Mouse (Mus musculus) heart, embryonic 15.5 days (tissue): Measurements from ENCODE around the gene Fbxo46. TPM values are rescaled to one million over a fixed set of nuclear protein-coding genes. Genes with fewer than 3 reads are reported as not detected.
A peak's percentile ranks its signal among the peaks of the same experiment; 100 is the strongest.

Source experiments
- ATAC-seq: fragments of 200-750 bp; cut with Nextera tagmentation; replicated peaks from 2 replicates; pipeline ENCODE4 v1.8.0; 2017; ENCODE audit warnings: low read depth, moderate TSS enrichment; ENCODE audit not compliant: insufficient number of reproducible peaks, insufficient read depth, low FRiP score
- H3K27ac ChIP-seq: fragments of 300-500 bp; sonication (generic); 2 replicates; pipeline ENCODE4 v1.5.1; 2015; ENCODE audit warnings: mild to moderate bottlenecking, inconsistent platforms
- H3K27me3 ChIP-seq: fragments of 300-500 bp; sonication (generic); 2 replicates; pipeline ENCODE4 v1.6.1; 2015; ENCODE audit warnings: inconsistent platforms
- H3K36me3 ChIP-seq: fragments of 300-500 bp; sonication (generic); 2 replicates; pipeline ENCODE4 v1.6.1; 2015; ENCODE audit warnings: mild to moderate bottlenecking, inconsistent platforms
- H3K4me1 ChIP-seq: fragments of 300-500 bp; sonication (generic); replicated peaks from 2 replicates; pipeline ENCODE4 v1.6.1; 2015; ENCODE audit warnings: inconsistent platforms
- H3K4me2 ChIP-seq: fragments of 300-500 bp; sonication (generic); 2 replicates; pipeline ENCODE4 v1.6.1; 2015; ENCODE audit warnings: inconsistent platforms, mild to moderate bottlenecking, moderate library complexity
- H3K4me3 ChIP-seq: fragments of 300-500 bp; sonication (generic); 2 replicates; pipeline ENCODE4 v1.5.1; 2015; ENCODE audit warnings: mild to moderate bottlenecking, inconsistent platforms
- H3K9ac ChIP-seq: fragments of 300-500 bp; sonication (generic); 2 replicates; pipeline ENCODE4 v1.6.1; 2015; ENCODE audit warnings: mild to moderate bottlenecking, inconsistent platforms
- H3K9me3 ChIP-seq: fragments of 300-500 bp; sonication (generic); replicated peaks from 2 replicates; pipeline ENCODE4 v1.6.1; 2016; ENCODE audit warnings: inconsistent platforms
- WGBS: fragments of 180-500 bp; shearing (Covaris S2); methylation state at CpG from one replicate; pipeline ENCODE4 v1.1.7; 2015; ENCODE audit warnings: mixed read lengths; 5-methylcytosine and 5-hydroxymethylcytosine counted together
- polyA plus RNA-seq: library from polyadenylated mRNA; unstranded; fragments of >200 nt; fragmentation: Nextera tagmentation; extraction: Ambion mirVana; gene quantifications from 2 replicates; pipeline ENCODE4 v1.2.1, GENCODE M21; 2015

The Fbxo46 gene
- polyA plus RNA-seq, 1 experiment from 2014 or later: 7.3 TPM

DNA sequence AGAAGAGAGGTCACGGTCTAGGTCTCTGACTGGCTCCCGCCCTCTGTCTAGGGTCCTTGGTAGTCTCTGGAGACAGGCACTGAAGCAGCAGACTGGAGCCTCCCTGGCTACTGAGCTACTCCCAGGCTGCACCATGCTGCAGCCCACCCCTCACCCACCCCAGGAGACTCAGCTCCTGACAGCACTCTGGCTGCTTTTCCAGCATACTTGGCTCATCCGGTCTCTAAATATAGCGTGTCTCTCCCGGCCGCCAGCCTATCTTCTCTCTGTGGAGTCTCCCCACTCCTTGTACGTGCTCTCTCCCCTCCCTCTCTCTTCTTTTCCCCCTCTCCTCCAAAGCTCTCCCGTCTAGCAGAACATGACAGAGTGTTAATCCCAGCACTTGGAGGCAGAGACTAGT lies 50.5 kb downstream of the Fbxo46 start:
- WGBS: 21% methylated on average over 8 of the region's 8 CpGs
- 0 out of 2 replicates have a peak, but pooled peaks cover 5% of the 10 kb centered on the region for H3K27me3 ChIP-seq
- no peaks in the 10 kb centered on the region for H3K36me3 ChIP-seq
- no peak overlapping the region for H3K4me3 ChIP-seq
- H3K9ac ChIP-seq: no peak overlapping the region
- peak overlapping the region; percentile 94 for H3K27ac ChIP-seq
- H3K4me1 ChIP-seq: peaks cover 54% of the 10 kb centered on the region
- peak overlapping the region; percentile 38 for H3K4me2 ChIP-seq
- peak; percentile 84 for ATAC-seq
- no peaks in the 10 kb centered on the region for H3K9me3 ChIP-seq

GRCm38 (mm10) chr7:19171831-19172230 lies 52.2 kb downstream of the Fbxo46 start:
- no peak overlapping the region; the same call in 1 of the 2 replicates for H3K4me2 ChIP-seq
- no peaks in the 10 kb centered on the region for H3K9me3 ChIP-seq
- ATAC-seq: no peak
- no peak overlapping the region for H3K4me3 ChIP-seq
- H3K4me1 ChIP-seq: peaks cover 49% of the 10 kb centered on the region
- H3K36me3 ChIP-seq: no peaks in the 10 kb centered on the region
- H3K27me3 ChIP-seq: peaks cover 21% of the 10 kb centered on the region
- 25% methylated on average over 8 of the region's 8 CpGs for WGBS
- peak overlapping the region; percentile 29; the same call in 1 of the 2 replicates for H3K9ac ChIP-seq
- peak overlapping the region; percentile 94 for H3K27ac ChIP-seq

GRCm38 (mm10) chr7:19172874-19173273 lies 53.2 kb downstream of the Fbxo46 start:
- Histone ChIP-seq H3K4me1 (peaks cover 50% of the 10 kb centered on the region), H3K9me3 (no peaks in the 10 kb centered on the region), H3K4me2 (peak overlapping the region; percentile 61), H3K36me3 (no peaks in the 10 kb centered on the region), H3K9ac (no peak overlapping the region), H3K27me3 (peaks cover 32% of the 10 kb centered on the region), H3K27ac (peak overlapping the region; percentile 94), H3K4me3 (peak overlapping the region; percentile 36)
- 7% methylated on average over 17 of the region's 17 CpGs for WGBS
- peak; percentile 37; the same call in 1 of the 2 replicates for ATAC-seq

GRCm38 (mm10) chr7:19175708-19176515 lies 56.3 kb downstream of the Fbxo46 start, which contains the start of gene Eml2:
Eml2 (plus strand) TSS chr7:19176421.
- Histone ChIP-seq H3K36me3 (no peaks in the 10 kb centered on the region), H3K4me1 (peaks cover 46% of the 10 kb centered on the region), H3K4me3 (peak within 1 kb of the TSS; percentile 24; the same call in 1 of the 2 replicates), H3K9ac (0 out of 2 replicates have a peak within 1 kb of the TSS, but pooled peaks have one; percentile 29), H3K27me3 (peaks cover 53% of the 10 kb centered on the region), H3K4me2 (peak within 1 kb of the TSS; percentile 37), H3K27ac (no peak within 1 kb of the TSS), H3K9me3 (no peaks in the 10 kb centered on the region)
- 2% methylated on average over 30 of the region's 30 CpGs for WGBS
- ATAC-seq: no peak

DNA sequence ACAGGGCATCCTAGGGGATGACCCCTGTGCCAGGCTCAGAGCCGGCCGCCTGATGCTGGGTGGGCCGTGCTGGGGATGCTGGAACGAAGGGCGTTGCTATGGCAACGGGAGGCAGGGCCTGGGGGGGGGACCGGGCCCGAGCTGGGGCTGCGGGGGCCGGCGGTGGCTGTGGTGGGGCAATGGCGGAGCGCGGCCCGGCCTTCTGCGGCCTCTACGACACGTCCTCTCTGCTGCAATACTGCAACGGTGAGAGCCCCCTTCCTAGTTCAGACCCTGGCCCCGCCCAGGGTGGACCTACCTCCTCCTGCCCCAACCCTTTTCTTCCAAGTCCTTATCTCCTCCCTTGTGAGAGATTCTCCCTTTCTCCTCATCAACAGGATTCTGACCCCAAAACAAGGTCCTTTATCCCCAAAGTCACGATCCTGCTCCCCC lies 56.9 kb downstream of the Fbxo46 start:
- Histone ChIP-seq H3K4me2 (peak overlapping the region; percentile 37), H3K4me1 (peaks cover 42% of the 10 kb centered on the region), H3K36me3 (no peaks in the 10 kb centered on the region), H3K9ac (0 out of 2 replicates have a peak overlapping the region, but pooled peaks have one; percentile 29), H3K27me3 (peaks cover 53% of the 10 kb centered on the region), H3K9me3 (no peaks in the 10 kb centered on the region), H3K27ac (no peak overlapping the region), H3K4me3 (peak overlapping the region; percentile 24; the same call in 1 of the 2 replicates)
- WGBS: 8% methylated on average over 21 of the region's 21 CpGs
- no peak for ATAC-seq

- H3K36me3 ChIP-seq: no peaks in the 10 kb centered on the region
- H3K9me3 ChIP-seq: no peaks in the 10 kb centered on the region
- H3K9ac ChIP-seq: no peak overlapping the region
- H3K27ac ChIP-seq: no peak overlapping the region
- peaks cover 53% of the 10 kb centered on the region for H3K27me3 ChIP-seq
- no peak for ATAC-seq
- WGBS: 70% methylated on average over 7 of the region's 7 CpGs
- no peak overlapping the region for H3K4me3 ChIP-seq
- H3K4me1 ChIP-seq: peaks cover 42% of the 10 kb centered on the region
- H3K4me2 ChIP-seq: no peak overlapping the region
These were observed 57.6 kb downstream of the Fbxo46 start for GRCm38 (mm10) chr7:19177216-19177615.

- H3K9ac ChIP-seq: no peak overlapping the region
- WGBS: 12% methylated on average over 18 of the region's 18 CpGs
- H3K36me3 ChIP-seq: no peaks in the 10 kb centered on the region
- H3K27me3 ChIP-seq: peaks cover 53% of the 10 kb centered on the region
- H3K4me1 ChIP-seq: peaks cover 37% of the 10 kb centered on the region
- no peak overlapping the region; the same call in 1 of the 2 replicates for H3K4me3 ChIP-seq
- H3K9me3 ChIP-seq: no peaks in the 10 kb centered on the region
- no peak for ATAC-seq
- H3K4me2 ChIP-seq: 0 out of 2 replicates have a peak overlapping the region, but pooled peaks have one; percentile 3
- H3K27ac ChIP-seq: no peak overlapping the region
These were observed 58.4 kb downstream of the Fbxo46 start for GRCm38 (mm10) chr7:19178035-19178434.

DNA sequence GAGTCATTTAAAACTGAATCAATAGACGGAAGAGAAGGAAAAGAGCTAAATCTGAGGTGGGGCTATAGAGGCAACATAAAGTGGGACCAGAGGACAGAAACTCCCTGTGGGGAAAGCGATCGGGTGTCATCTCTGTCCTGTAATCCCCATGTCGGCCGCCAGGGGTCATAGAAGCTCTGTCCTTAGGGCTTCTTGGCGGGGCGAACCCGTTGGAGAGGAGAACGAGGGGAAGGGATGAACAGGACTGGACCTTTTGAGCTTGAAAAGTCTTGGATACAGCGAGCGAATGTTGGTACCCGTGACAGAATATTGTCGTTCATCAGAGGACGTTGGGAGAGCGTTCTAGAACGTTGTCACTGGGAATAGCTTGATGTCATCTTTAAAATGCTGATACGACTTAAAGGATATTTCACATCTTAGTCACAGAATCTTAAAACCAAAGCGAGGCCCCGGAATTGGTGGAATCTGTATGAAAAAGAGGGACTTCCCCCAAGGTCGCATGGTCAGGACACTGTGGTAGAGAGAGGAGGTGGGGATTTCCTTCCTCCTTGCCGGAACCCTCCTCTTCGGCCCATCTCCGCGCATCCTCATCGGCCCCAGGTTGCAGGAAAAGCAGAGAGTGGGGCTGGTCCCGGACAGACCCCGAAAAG lies 58.9 kb downstream of the Fbxo46 start:
- peaks cover 53% of the 10 kb centered on the region for H3K27me3 ChIP-seq
- peak overlapping the region; percentile 31 for H3K4me3 ChIP-seq
- 4% methylated on average over 26 of the region's 27 CpGs for WGBS
- ATAC-seq: no peak
- peaks cover 37% of the 10 kb centered on the region for H3K4me1 ChIP-seq
- H3K27ac ChIP-seq: no peak overlapping the region
- no peaks in the 10 kb centered on the region for H3K9me3 ChIP-seq
- H3K36me3 ChIP-seq: no peaks in the 10 kb centered on the region
- peak overlapping the region; percentile 57 for H3K4me2 ChIP-seq
- no peak overlapping the region for H3K9ac ChIP-seq

GRCm38 (mm10) chr7:19179173-19179572 lies 59.5 kb downstream of the Fbxo46 start:
- H3K4me1 ChIP-seq: peaks cover 42% of the 10 kb centered on the region
- peak; percentile 17; the same call in 1 of the 2 replicates for ATAC-seq

DNA sequence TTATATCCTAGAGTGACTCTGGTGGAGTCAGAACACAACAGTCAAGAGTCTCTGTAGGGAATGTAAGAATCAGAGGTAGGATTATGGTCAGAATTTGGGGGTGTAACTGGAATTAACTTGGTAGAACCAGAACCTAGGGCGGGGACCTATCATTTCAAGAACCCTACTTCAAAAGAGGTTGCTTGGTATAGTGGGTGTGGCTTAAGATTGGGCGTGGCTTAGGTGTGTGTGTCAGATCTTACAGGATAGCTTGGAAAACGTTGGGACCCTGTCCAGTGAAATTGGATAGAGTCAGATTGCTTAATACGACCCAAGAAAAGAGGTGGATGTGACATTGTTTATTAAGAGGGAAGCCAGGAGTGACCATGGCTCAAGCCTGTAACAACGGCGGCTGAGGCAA lies 60.3 kb downstream of the Fbxo46 start:
- Histone ChIP-seq H3K4me2 (peak overlapping the region; percentile 57; the same call in 1 of the 2 replicates), H3K27ac (no peak overlapping the region), H3K9me3 (no peaks in the 10 kb centered on the region), H3K27me3 (peaks cover 49% of the 10 kb centered on the region), H3K9ac (no peak overlapping the region), H3K36me3 (no peaks in the 10 kb centered on the region), H3K4me3 (0 out of 2 replicates have a peak overlapping the region, but pooled peaks have one; percentile 31), H3K4me1 (peaks cover 50% of the 10 kb centered on the region)
- 41% methylated on average over 6 of the region's 6 CpGs for WGBS
- no peak for ATAC-seq

More at GRCm38 (mm10) chr7:19179173-19179572, 59.5 kb downstream of the Fbxo46 start:
- H3K9me3 ChIP-seq: no peaks in the 10 kb centered on the region
- peaks cover 53% of the 10 kb centered on the region for H3K27me3 ChIP-seq
- H3K9ac ChIP-seq: no peak overlapping the region
- WGBS: under 1% methylated on average over 31 of the region's 32 CpGs
- H3K27ac ChIP-seq: no peak overlapping the region
- peak overlapping the region; percentile 57 for H3K4me2 ChIP-seq
- H3K36me3 ChIP-seq: no peaks in the 10 kb centered on the region
- H3K4me3 ChIP-seq: peak overlapping the region; percentile 31

DNA sequence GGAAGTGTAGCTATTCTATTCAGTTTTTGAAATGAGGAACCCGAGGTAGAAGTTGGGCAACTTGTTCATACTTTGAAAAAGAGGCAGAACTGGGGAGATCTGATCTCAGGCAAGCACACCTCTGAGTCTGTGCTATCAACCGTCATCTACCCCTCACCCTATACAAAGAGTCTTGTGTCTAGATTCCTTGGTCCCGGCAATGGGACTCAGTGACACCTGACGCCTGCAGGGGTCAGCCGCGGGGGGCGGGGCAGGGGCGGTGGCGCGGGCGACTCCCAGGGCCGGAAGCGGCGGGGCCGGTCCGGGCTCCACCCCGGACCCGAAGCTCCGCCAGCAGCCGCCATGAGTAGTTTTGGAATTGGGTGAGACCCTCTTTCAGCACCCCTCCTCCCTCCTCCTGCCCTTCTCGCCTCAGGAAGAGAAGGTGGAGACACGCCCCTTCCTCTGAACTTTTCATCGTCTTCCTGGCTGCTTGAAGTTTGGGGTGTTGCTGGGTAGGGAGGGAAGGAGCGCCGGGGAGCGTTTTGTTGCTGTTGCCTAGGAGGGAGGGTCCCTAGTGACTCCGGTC lies 61.3 kb downstream of the Fbxo46 start:
- H3K27me3 ChIP-seq: peaks cover 41% of the 10 kb centered on the region
- H3K9ac ChIP-seq: peak overlapping the region; percentile 70
- H3K9me3 ChIP-seq: no peaks in the 10 kb centered on the region
- ATAC-seq: peak; percentile 44
- peak overlapping the region; percentile 61 for H3K27ac ChIP-seq
- peaks cover 56% of the 10 kb centered on the region for H3K4me1 ChIP-seq
- peak overlapping the region; percentile 77 for H3K4me2 ChIP-seq
- H3K4me3 ChIP-seq: peak overlapping the region; percentile 61
- no peaks in the 10 kb centered on the region; the same call in 1 of the 2 replicates for H3K36me3 ChIP-seq
- WGBS: under 1% methylated on average over 27 of the region's 27 CpGs
